Mouse (Mus musculus) cerebellum, adult 2 months (tissue): ENCODE results near the gene Nxpe4.

Source experiments
- CTCF ChIP-seq: fragments of 200-500 bp; IDR thresholded peaks from 2 replicates; pipeline ENCODE4 v1.5.1; 2011; ENCODE audit warnings: low read depth, mild to moderate bottlenecking, control low read depth, low read length, moderate library complexity, borderline replicate concordance; ENCODE audit not compliant: insufficient read depth
- POLR2A ChIP-seq: fragments of 200-500 bp; IDR thresholded peaks from 2 replicates; pipeline ENCODE4 v1.6.1; 2011; ENCODE audit warnings: low read length, control low read depth, borderline replicate concordance; ENCODE audit not compliant: insufficient read depth

GRCm38 (mm10) chr9:48216091-48217001 lies 54.5 kb downstream of the Nxpe4 start:
- TF ChIP-seq CTCF (no peak), POLR2A (no peak)
